Mouse (Mus musculus): Measurements from ENCODE around the gene Lrriq3.

The Lrriq3 gene

GRCm38 (mm10) chr3:155235502-155235901 lies 142.3 kb downstream of the Lrriq3 start:
- in situ Hi-C loops (cut with MboI; ENCODE audit: unreplicated experiment in 2 of 2) = no loop called here

Data from v-Abl transformed pro-B cells (cell line).